Mouse (Mus musculus): ENCODE data around the gene Edn2. TPM values are rescaled to one million over a fixed set of nuclear protein-coding genes. Genes with fewer than 3 reads are reported as not detected.

The Edn2 gene
- polyA plus RNA-seq (2014; fragmentation: Illumina TruSeq; extraction: RNeasy Lipid Tissue Mini Kit (QIAGEN cat#74804); ENCODE audit: low read depth, low replicate concordance) = not detected

DNA sequence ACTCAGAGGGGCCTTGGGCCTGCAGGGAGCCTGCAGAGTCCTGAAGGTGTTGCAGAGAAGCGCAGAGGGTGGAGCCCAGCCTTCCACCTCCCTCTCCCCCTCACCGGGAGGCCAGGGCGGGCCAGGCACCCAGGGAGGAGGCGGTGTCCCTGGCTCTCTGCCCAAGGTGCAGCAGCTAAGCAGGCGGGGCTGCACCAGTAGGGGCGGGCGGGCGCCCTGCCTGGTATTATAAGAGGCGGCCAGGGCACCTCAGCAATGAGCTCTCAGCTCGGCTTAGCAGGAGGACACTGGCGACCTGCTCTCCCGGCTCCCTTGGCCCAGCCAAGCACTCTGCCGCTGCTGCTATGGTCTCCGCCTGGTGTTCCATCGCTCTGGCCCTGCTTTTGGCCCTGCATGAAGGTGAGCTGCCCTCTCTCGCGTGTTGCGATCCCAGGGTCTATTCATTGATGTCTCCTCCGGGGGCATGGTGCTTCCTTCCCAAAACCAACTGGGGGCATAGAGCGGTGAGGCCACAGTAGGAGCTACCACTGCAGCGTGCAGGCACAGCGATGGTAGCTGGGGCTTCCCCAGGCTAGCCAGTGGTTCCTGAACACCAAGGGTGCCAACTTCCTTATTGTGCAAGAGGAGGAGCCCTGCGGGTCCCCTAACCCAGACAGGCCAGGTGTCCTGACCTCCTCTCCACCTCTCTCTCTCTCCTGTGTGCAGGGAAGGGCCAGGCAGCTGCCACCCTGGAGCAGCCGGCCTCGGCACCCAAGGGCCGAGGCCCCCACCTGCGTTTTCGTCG lies at the start of gene Edn2:
Edn2 (plus strand) TSS at position 41 of the 784 bp plus-strand sequence.

Other genes starting within 250 kb of the Edn2 start
- gene AL607142.1, start 96.2 kb upstream of the Edn2 start, polyA plus RNA-seq (2014; fragmentation: Illumina TruSeq; extraction: RNeasy Lipid Tissue Mini Kit (QIAGEN cat#74804); ENCODE audit: low read depth, low replicate concordance) = not detected
- 0.69 TPM for gene Foxo6, start 126.1 kb downstream of the Edn2 start, polyA plus RNA-seq (2014; fragmentation: Illumina TruSeq; extraction: RNeasy Lipid Tissue Mini Kit (QIAGEN cat#74804); ENCODE audit: low read depth, low replicate concordance)
- 44.2 TPM for gene Scmh1, start 244.1 kb downstream of the Edn2 start, polyA plus RNA-seq (2014; fragmentation: Illumina TruSeq; extraction: RNeasy Lipid Tissue Mini Kit (QIAGEN cat#74804); ENCODE audit: low read depth, low replicate concordance)

Measured in adipose tissue, adult 10 weeks (tissue).